Mouse (Mus musculus) spleen, postnatal 14 days (tissue): Measurements from ENCODE around the gene Smarca4.

Experiments used
- DNase-seq, 2 experiments: peaks; one replicate each; pipeline ENCODE4 v3.0.0; 2021 to 2022; ENCODE audit warnings: low spot score in 2 of 2

The Smarca4 gene

DNA sequence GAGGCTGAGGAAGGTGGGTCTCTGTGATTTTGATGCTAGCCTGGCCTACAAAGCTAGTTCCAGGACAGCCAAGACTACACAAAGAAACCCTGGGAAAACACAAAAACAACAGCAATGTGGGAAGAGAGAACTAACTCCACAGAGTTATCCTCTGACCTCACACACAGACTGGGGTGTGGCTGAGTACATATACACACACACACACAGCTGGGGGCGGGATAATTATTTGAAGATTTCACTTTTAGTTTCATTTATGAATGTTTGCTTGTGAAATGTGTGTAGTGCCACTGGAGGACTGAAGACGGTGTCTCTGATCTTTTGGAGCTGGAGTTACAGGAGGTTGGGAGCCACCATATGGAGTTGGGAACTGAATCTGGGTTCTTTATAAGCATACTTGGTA, 14.9 kb upstream of the Smarca4 start:
- no peak for DNase-seq

GRCm38 (mm10) chr9:21601722-21602399, 14.1 kb upstream of the Smarca4 start:
- peak; percentile 40 to 67 for DNase-seq

- no peak for DNase-seq
Measured at GRCm38 (mm10) chr9:21604119-21604518, 11.8 kb upstream of the Smarca4 start.

DNA sequence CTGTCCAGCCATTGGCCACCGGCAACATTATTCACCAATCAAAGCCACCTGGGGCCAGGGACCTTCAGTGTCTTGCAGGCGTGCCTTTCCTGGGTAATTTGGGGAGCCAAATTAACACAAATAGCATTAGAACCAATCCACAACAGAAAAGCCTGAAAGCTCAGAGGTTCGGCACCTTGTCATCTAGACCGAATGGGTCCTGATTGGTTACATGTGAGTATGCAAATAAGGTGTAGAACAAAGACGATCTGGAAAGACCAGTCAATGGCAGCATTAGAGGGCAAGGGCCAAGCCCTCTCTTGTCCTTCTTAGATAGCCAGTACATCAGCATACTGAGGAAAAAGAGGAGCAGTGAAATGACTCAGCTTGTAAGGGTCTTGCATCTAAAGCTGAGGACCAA, 10.1 kb upstream of the Smarca4 start:
- no peak for DNase-seq

- DNase-seq: no peak
Measured at GRCm38 (mm10) chr9:21606648-21607047, 9.3 kb upstream of the Smarca4 start.

- DNase-seq: peak in 1 of 2 experiments; percentile 47
Measured at GRCm38 (mm10) chr9:21609861-21610260, 6.1 kb upstream of the Smarca4 start.

GRCm38 (mm10) chr9:21614864-21615616, 929 bp upstream of the Smarca4 start:
- no peak for DNase-seq

GRCm38 (mm10) chr9:21616232-21616781, 338 bp downstream of the Smarca4 start:
- DNase-seq: peak; percentile 72 to 82

DNA sequence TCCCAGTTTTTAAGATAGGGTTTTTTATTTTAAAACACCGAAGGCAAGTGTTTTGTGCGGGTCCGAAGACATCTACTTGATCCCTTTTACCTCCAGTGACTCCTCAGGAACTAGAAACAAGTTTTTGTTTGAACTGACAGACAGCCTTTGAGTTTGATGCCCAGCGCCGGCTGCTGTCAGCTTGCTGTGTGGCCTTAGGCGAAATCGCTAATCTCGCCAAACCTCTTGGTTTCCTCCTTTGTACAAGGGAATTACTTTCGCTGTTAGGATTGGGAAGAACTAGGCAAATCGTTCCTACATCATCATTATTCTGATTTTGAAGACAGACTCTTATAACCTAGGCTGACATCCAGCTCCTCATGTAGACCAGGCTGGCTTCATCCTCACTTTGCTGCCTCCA, 1.1 kb downstream of the Smarca4 start:
- peak in 1 of 2 experiments; percentile 16 for DNase-seq

- DNase-seq: no peak
Measured at GRCm38 (mm10) chr9:21620229-21620628, 4.3 kb downstream of the Smarca4 start.

DNA sequence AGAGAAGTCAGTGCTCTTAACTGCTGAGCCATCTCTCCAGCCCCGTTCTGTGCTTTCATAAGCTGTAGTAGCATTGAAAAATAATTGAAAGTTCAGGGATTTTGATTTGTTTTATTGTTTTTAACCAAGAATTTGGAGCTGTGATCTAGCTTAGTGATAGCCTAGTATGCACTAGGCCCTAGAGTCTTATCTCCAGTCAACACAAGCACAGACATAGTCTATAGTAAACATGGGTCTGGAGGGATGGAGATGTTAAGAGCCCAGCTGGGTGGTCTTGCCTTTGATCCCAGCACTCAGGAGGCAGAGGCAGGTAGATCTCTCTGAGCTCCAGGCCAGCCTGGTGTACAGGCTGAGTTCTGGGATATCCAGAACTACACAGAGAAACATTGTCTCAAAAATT, 6.7 kb downstream of the Smarca4 start:
- DNase-seq: no peak

GRCm38 (mm10) chr9:21625342-21626339, 9.7 kb downstream of the Smarca4 start:
- peak in 1 of 2 experiments; percentile 23 for DNase-seq

- no peak for DNase-seq
Measured at GRCm38 (mm10) chr9:21626571-21626970, 10.6 kb downstream of the Smarca4 start.

- DNase-seq: peak in 1 of 2 experiments; percentile 16
Measured at GRCm38 (mm10) chr9:21627145-21627795, 11.3 kb downstream of the Smarca4 start.

GRCm38 (mm10) chr9:21630673-21631072, 14.7 kb downstream of the Smarca4 start:
- peak in 1 of 2 experiments; percentile 36 for DNase-seq

- DNase-seq: no peak
Measured at GRCm38 (mm10) chr9:21633106-21633505, 17.1 kb downstream of the Smarca4 start.

DNA sequence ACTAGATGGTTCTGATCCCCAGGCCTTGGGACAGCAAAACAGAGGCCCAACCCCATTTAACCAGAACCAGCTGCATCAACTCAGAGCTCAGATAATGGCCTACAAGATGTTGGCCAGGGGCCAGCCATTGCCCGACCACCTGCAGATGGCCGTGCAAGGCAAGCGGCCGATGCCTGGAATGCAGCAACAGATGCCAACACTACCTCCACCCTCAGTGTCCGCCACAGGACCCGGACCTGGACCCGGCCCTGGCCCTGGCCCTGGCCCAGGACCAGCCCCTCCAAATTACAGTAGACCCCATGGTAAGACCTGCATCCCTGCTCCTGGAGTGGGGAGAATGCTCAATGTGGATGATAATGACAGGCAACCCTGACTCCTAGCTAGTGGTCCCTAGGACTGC, 19.7 kb downstream of the Smarca4 start:
- no peak for DNase-seq

DNA sequence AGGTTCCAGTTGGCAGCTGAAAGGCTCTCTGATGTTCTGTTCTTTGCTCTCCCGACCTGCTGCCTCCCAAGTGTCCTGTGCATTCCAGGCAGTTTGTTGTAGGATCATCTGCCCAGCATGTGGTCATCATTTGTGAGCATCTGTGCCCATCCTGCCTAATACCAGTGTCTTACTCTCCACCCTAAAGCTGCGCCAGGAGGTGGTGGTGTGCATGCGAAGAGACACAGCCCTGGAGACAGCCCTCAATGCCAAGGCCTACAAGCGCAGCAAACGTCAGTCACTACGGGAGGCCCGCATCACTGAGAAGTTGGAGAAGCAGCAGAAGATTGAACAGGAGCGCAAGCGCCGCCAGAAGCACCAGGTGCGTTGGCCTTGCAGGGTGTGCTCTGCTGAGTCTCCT, 23.1 kb downstream of the Smarca4 start:
- no peak for DNase-seq

GRCm38 (mm10) chr9:21646366-21646765, 30.4 kb downstream of the Smarca4 start:
- no peak for DNase-seq

DNA sequence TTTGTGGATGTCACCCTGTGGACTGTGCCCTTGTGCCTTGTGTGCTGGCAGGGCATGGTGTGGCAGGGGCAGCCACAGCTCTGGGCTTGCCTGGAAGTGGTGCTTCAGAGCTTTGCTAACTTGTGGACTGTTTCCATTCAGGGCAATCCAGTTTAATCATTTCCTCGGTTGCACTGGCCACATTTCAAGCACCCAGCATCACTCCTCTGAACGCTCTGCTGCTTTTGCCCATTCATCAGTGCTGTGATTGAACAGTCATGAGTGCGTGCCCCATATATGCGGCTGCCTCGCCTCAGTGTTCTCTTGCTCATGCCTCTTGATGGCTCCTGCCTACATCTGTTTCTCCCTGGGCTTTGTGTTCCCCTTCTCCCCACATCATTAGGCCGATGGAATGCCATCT, 31.8 kb downstream of the Smarca4 start:
- DNase-seq: no peak

DNA sequence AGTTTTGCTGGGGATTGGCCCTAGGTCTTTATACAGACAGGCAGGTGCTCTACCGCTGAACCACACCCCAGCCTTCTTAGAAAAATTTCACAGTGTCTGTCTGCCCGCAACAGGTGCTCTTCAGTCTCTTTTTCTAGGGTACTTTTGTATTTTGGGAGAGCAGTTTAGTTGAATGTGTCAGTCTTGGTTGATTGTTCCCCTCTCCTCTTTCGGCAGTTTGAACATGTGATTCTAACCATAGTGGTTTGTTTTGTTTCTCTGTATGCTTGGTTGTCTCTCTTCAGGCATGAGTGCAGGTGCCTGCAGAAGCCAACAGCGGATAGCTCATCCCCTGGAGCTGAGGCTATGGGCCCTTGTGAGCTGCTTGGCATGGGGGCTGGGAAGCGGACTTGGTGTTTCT, 36.3 kb downstream of the Smarca4 start:
- no peak for DNase-seq
